Mouse (Mus musculus) ES-E14 (cell line): Measurements from ENCODE around the gene Slc7a11. TPM values are rescaled to one million over a fixed set of nuclear protein-coding genes. Genes with fewer than 3 reads are reported as not detected.

Source experiments
- DNase-seq: peaks from one replicate; pipeline ENCODE4 v3.0.0-alpha.2; 2013; ENCODE audit warnings: low read depth, low spot score
- H3K27ac ChIP-seq: 2 replicates; pipeline ENCODE4 v1.5.1; 2012; ENCODE audit warnings: low read depth, mild to moderate bottlenecking, low read length, moderate library complexity, mixed read lengths; ENCODE audit not compliant: poor library complexity, insufficient read depth, severe bottlenecking
- H3K36me3 ChIP-seq: 2 replicates; pipeline ENCODE4 v1.6.1; 2012; ENCODE audit warnings: mild to moderate bottlenecking, low read length, moderate library complexity, mixed read lengths; ENCODE audit not compliant: control insufficient read depth, poor library complexity, insufficient read depth, severe bottlenecking
- H3K4me1 ChIP-seq, 2 experiments: fragments of 150-350 bp in 1 of 2; sonication (generic) in 1 of 2; 2 replicates each; pipeline ENCODE4 v1.6.1; 2012; ENCODE audit warnings: low read length in 2 of 2, mild to moderate bottlenecking in 1 of 2, mixed read lengths in 1 of 2; ENCODE audit not compliant: control insufficient read depth in 2 of 2, insufficient read depth in 2 of 2, poor library complexity in 1 of 2
- H3K4me3 ChIP-seq, 2 experiments: fragments of 150-350 bp in 1 of 2; sonication (generic) in 1 of 2; 2 replicates each; pipeline ENCODE4 v1.5.1; 2012; ENCODE audit warnings: low read length in 2 of 2, low read depth in 1 of 2, mild to moderate bottlenecking in 1 of 2, mixed read lengths in 1 of 2; ENCODE audit not compliant: insufficient read depth in 1 of 2, poor library complexity in 1 of 2, severe bottlenecking in 1 of 2
- H3K9ac ChIP-seq: 2 replicates; pipeline ENCODE4 v1.6.1; 2012; ENCODE audit warnings: low read depth, mild to moderate bottlenecking, low read length, mixed read lengths; ENCODE audit not compliant: poor library complexity, insufficient read depth, severe bottlenecking
- H3K9me3 ChIP-seq: fragments of 150-350 bp; sonication (generic); 2 replicates; pipeline ENCODE4 v1.6.1; 2012; ENCODE audit warnings: low read depth, mild to moderate bottlenecking, low read length; ENCODE audit not compliant: control insufficient read depth, insufficient read depth
- CHD2 ChIP-seq: IDR thresholded peaks from 2 replicates; pipeline ENCODE4 v1.6.1; 2014; ENCODE audit warnings: mild to moderate bottlenecking, low read depth, low read length, inconsistent platforms
- HCFC1 ChIP-seq: IDR thresholded peaks from 2 replicates; pipeline ENCODE4 v1.6.1; 2012; ENCODE audit warnings: low read length, inconsistent platforms, borderline replicate concordance; ENCODE audit not compliant: insufficient read depth
- MAFK ChIP-seq: IDR thresholded peaks from 2 replicates; pipeline ENCODE4 v1.6.1; 2014; ENCODE audit warnings: mild to moderate bottlenecking, low read depth, low read length, inconsistent platforms; ENCODE audit not compliant: insufficient read depth
- ZC3H11A ChIP-seq: IDR thresholded peaks from 2 replicates; pipeline ENCODE4 v1.6.1; 2012; ENCODE audit warnings: low read depth, mild to moderate bottlenecking, inconsistent platforms, low read length, borderline replicate concordance
- ZNF384 ChIP-seq: IDR thresholded peaks from 2 replicates; pipeline ENCODE4 v1.6.1; 2012; ENCODE audit warnings: low read depth, low read length, inconsistent platforms
- in situ Hi-C, 2 experiments: fragments of 600-800 bp; cut with MboI; formaldehyde crosslinking; loops; one replicate each; pipeline ENCODE4 v1.15.1; 2025; ENCODE audit warnings: low sequenced_read_pairs in 2 of 2, inconsistent platforms in 1 of 2; ENCODE audit not compliant: unreplicated experiment in 2 of 2
- total RNA-seq: library from RNA; depleted of rRNA; stranded (reverse); fragments of 300-350 nt; gene quantifications from 2 replicates; pipeline ENCODE4 v1.2.3, GENCODE M21; 2012

The Slc7a11 gene
- total RNA-seq, 1 experiment, result 2.1 TPM

DNA sequence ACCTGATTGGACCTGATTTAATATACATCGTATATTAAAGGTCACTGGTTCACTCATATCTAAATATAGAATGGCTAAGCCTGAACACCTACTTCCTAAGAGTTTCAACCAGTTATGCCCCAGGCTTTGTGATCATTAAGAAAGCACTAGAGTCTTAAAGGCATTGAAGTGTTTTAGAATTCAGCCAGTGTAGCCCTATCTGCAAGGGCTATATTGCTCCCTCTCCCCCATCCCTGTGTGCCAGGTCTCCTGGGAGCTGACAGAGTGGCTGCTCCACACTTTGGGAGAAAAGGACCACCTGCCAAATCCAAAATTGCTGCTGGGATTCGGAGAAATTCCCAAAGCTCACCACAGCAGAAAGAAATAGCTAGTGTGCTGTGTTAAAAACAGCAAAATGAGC, 168.4 kb downstream of the Slc7a11 start:
- no peak overlapping the region for H3K4me3 ChIP-seq
- in situ Hi-C loops, result no loop called here

DNA sequence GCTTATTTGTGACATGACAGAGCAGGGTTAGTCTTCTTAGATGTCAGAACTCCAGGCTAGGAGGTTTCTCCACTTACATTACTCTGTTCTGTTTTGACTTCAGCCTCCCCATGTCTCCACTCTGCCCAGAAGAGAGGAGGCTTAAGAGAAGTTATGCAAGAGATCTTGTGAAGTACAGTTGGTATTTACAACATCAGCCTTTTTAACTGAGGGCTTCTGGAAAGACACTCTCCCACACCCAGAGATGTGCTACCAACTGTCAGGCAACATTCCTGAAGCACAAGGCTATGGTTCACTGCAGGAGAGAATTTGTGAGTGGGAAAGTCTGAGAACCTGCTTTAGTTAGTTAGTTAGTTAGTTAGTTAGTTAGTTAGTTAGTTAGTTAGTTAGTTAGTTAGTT, 171.2 kb downstream of the Slc7a11 start:
- no peak overlapping the region for H3K27ac ChIP-seq
- H3K4me1 ChIP-seq, result no peaks in the 10 kb centered on the region
- in situ Hi-C loops, result no loop called here
- H3K36me3 ChIP-seq, result no peaks in the 10 kb centered on the region
- DNase-seq, result no peak
- no peak overlapping the region for H3K9ac ChIP-seq
- TF ChIP-seq ZC3H11A, result no peak
- no peak for TF ChIP-seq HCFC1
- no peak for TF ChIP-seq MAFK
- no peak for TF ChIP-seq CHD2
- H3K9me3 ChIP-seq, result no peaks in the 10 kb centered on the region
- no peak overlapping the region for H3K4me3 ChIP-seq

More for the DNA sequence above, 168.4 kb downstream of the Slc7a11 start:
- DNase-seq, result no peak
- no peak overlapping the region for H3K9ac ChIP-seq
- TF ChIP-seq CHD2 (no peak), ZC3H11A (no peak), MAFK (no peak), HCFC1 (no peak), ZNF384 (no peak)
- H3K27ac ChIP-seq, result no peak overlapping the region
- no peaks in the 10 kb centered on the region for H3K4me1 ChIP-seq
- H3K9me3 ChIP-seq, result no peaks in the 10 kb centered on the region
- H3K36me3 ChIP-seq, result no peaks in the 10 kb centered on the region

DNA sequence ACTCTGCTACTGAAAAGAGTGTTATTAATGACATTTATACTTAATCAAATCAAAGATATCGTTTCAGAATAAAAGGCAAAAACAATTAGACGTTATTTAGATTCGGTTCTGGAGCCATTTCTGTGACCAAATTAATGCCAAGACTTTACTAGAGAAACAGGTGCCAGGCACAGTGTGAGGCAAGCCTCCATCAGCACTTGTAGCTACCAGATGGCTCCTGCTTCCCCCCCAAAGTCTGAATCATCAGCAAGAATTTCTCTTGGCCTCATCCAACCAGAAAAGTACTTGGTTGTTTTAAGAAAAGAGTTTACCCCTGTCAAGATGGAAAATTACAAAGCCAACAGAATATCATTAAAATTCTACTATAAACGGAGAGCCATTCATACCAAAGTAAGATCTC, 173.7 kb downstream of the Slc7a11 start:
- H3K27ac ChIP-seq, result no peak overlapping the region
- no peaks in the 10 kb centered on the region for H3K36me3 ChIP-seq
- in situ Hi-C loops, result no loop called here
- no peak for DNase-seq
- TF ChIP-seq ZNF384 (no peak), ZC3H11A (no peak), CHD2 (no peak), MAFK (no peak), HCFC1 (no peak)
- no peak overlapping the region for H3K9ac ChIP-seq
- H3K4me1 ChIP-seq, result no peaks in the 10 kb centered on the region
- H3K4me3 ChIP-seq, result no peak overlapping the region
- no peaks in the 10 kb centered on the region for H3K9me3 ChIP-seq

DNA sequence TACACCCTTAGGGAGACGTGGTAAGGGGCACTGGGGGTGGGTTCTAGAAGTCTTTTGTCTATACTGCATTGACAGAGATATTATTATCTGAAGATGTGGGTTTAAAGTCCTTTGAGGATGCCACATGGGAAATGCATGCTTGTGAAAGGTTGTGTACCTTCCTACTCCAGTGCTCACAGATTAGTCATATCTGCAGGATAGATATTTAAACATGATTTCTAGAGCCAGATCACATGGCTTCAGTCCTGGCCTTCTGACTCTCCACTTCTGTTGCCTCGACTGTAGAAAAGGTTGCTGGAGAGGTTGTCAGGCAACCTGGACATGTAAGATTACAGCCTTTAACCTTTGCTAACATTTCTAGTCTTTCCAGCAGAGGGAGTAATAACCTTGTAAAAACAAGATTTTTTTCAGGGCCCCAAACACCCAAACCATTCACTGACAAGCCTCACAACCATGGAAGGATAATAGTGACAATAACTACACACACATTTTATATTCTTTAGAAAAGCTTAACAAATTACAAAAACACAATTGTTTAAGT, 180.8 kb downstream of the Slc7a11 start:
- in situ Hi-C loops, result no loop called here
- Histone ChIP-seq H3K36me3 (no peaks in the 10 kb centered on the region), H3K4me1 (no peaks in the 10 kb centered on the region), H3K9ac (no peak overlapping the region), H3K9me3 (no peaks in the 10 kb centered on the region), H3K4me3 (no peak overlapping the region), H3K27ac (no peak overlapping the region)
- no peak for DNase-seq
- TF ChIP-seq MAFK (no peak), CHD2 (no peak), HCFC1 (no peak), ZNF384 (no peak), ZC3H11A (no peak)

DNA sequence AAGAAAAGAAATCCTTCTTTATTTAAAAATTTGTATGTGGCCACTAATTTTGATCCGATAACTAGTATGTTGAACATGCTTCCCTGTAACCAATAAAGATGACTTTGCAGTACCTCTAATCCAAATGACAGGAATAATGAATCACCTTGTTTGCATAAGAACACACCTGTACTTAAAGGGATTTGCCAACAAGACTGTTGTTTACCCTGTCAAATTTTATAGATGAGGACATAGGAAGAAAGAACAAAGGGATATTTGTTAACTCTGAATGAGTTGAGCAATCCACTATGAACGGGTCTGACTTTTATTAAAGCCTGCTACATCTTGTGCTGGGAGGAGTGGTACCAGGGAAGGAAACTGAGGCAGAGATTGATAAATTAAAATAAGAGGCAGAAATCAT, 181.3 kb downstream of the Slc7a11 start:
- Histone ChIP-seq H3K27ac (no peak overlapping the region), H3K4me1 (no peaks in the 10 kb centered on the region), H3K9me3 (no peaks in the 10 kb centered on the region), H3K9ac (no peak overlapping the region), H3K4me3 (no peak overlapping the region), H3K36me3 (no peaks in the 10 kb centered on the region)
- DNase-seq, result no peak
- TF ChIP-seq ZNF384, result no peak
- no peak for TF ChIP-seq ZC3H11A
- no peak for TF ChIP-seq MAFK
- no peak for TF ChIP-seq HCFC1
- no peak for TF ChIP-seq CHD2
- in situ Hi-C loops, result no loop called here
